Mouse (Mus musculus) limb, embryonic 14.5 days (tissue): Measurements from ENCODE around the gene Mlec. TPM values are rescaled to one million over a fixed set of nuclear protein-coding genes. Genes with fewer than 3 reads are reported as not detected.

Experiments
- ATAC-seq: fragments of 200-750 bp; cut with Nextera tagmentation; 2 replicates; pipeline ENCODE4 v1.8.0; 2017; ENCODE audit warnings: low read depth, moderate number of reproducible peaks, moderate TSS enrichment; ENCODE audit not compliant: low FRiP score
- DNase-seq: peaks from one replicate; pipeline ENCODE4 v3.0.0-alpha.2; 2015; ENCODE audit warnings: low spot score
- H3K27ac ChIP-seq: fragments of 300-500 bp; sonication (generic); replicated peaks from 2 replicates; pipeline ENCODE4 v1.5.1; 2014; ENCODE audit warnings: low read depth, mild to moderate bottlenecking, low read length, moderate library complexity, mixed read lengths
- H3K27me3 ChIP-seq: fragments of 300-500 bp; sonication (generic); 2 replicates; pipeline ENCODE4 v1.6.1; 2014; ENCODE audit warnings: low read length, mixed read lengths; ENCODE audit not compliant: control insufficient read depth, insufficient read depth
- H3K36me3 ChIP-seq: fragments of 300-500 bp; sonication (generic); 2 replicates; pipeline ENCODE4 v1.6.1; 2014; ENCODE audit warnings: mild to moderate bottlenecking, low read length, moderate library complexity, mixed read lengths; ENCODE audit not compliant: control insufficient read depth, insufficient read depth
- H3K4me1 ChIP-seq: fragments of 300-500 bp; sonication (generic); 2 replicates; pipeline ENCODE4 v1.6.1; 2014; ENCODE audit warnings: antibody characterized with exemption, low read length, mixed read lengths; ENCODE audit not compliant: control insufficient read depth, insufficient read depth
- H3K4me2 ChIP-seq: fragments of 300-500 bp; sonication (generic); replicated peaks from 2 replicates; pipeline ENCODE4 v1.6.1; 2014; ENCODE audit warnings: low read depth, mild to moderate bottlenecking, low read length, moderate library complexity; ENCODE audit not compliant: severe bottlenecking
- H3K4me3 ChIP-seq: fragments of 300-500 bp; sonication (generic); replicated peaks from 2 replicates; pipeline ENCODE4 v1.5.1; 2014; ENCODE audit warnings: low read length
- H3K9ac ChIP-seq: fragments of 300-500 bp; sonication (generic); 2 replicates; pipeline ENCODE4 v1.6.1; 2014; ENCODE audit warnings: mild to moderate bottlenecking, low read depth, low read length, moderate library complexity; ENCODE audit not compliant: severe bottlenecking
- H3K9me3 ChIP-seq: fragments of 300-500 bp; sonication (generic); 2 replicates; pipeline ENCODE4 v1.6.1; 2016; ENCODE audit warnings: low read length; ENCODE audit not compliant: control insufficient read depth
- POLR2A ChIP-seq: fragments of 200-500 bp; IDR thresholded peaks from 2 replicates; pipeline ENCODE4 v1.8.0; 2012; ENCODE audit warnings: inconsistent platforms, mild to moderate bottlenecking, moderate library complexity, borderline replicate concordance; ENCODE audit not compliant: insufficient read depth, insufficient read length; ENCODE audit errors: extremely low read depth
- WGBS: fragments of 180-500 bp; shearing (Covaris S2); extraction: QIAGEN DNeasy Blood & Tissue Kit; methylation state at CpG from one replicate; pipeline ENCODE4 v1.1.7; 2014; 5-methylcytosine and 5-hydroxymethylcytosine counted together
- polyA plus RNA-seq, 2 experiments: library from polyadenylated mRNA; depleted of rRNA in 1 of 2; stranded (reverse) in 1 of 2; unstranded in 1 of 2; fragments of >200 nt; fragmentation: Nextera tagmentation in 1 of 2; extraction: Ambion mirVana in 1 of 2; gene quantifications; 2 replicates each; pipeline versions ENCODE4 v1.2.1 to v1.2.3; 2012 to 2014

Gene Mlec
- polyA plus RNA-seq (2012; rRNA removed) (182 and 215 TPM in 2 replicates), polyA plus RNA-seq (2014; fragmentation: Nextera tagmentation; extraction: Ambion mirVana) (73.7 and 77.8 TPM in 2 replicates)

- peak; percentile 96 for ATAC-seq
- WGBS = under 1% methylated on average over 60 of the region's 78 CpGs
- Histone ChIP-seq H3K4me2 (peak within 1 kb of the TSS; percentile 69), H3K36me3 (peaks cover 10% of the 10 kb centered on the region; the same call in 1 of the 2 replicates), H3K27ac (peak within 1 kb of the TSS; percentile 95), H3K9me3 (no peaks in the 10 kb centered on the region), H3K9ac (peak within 1 kb of the TSS; percentile 96), H3K4me3 (peak within 1 kb of the TSS; percentile 99), H3K4me1 (peaks cover 38% of the 10 kb centered on the region), H3K27me3 (no peaks in the 10 kb centered on the region)
- TF ChIP-seq POLR2A = peak; percentile 88; the same call in 1 of the 2 replicates
- DNase-seq = peak; percentile 98
Observed at GRCm38 (mm10) chr5:115158040-115158983, at the start of gene Mlec. Gene Mlec (minus strand): TSS chr5:115158179.

GRCm38 (mm10) chr5:115207244-115207643 lies 49.3 kb upstream of the Mlec start:
- Histone ChIP-seq H3K9me3 (no peaks in the 10 kb centered on the region), H3K27ac (no peak overlapping the region), H3K4me2 (no peak overlapping the region), H3K4me1 (peaks cover 16% of the 10 kb centered on the region), H3K4me3 (no peak overlapping the region), H3K9ac (no peak overlapping the region), H3K36me3 (no peaks in the 10 kb centered on the region), H3K27me3 (peaks cover 4% of the 10 kb centered on the region; the same call in 1 of the 2 replicates)
- WGBS = 60% methylated on average over 5 of the region's 5 CpGs
- DNase-seq = no peak
- no peak for TF ChIP-seq POLR2A
- ATAC-seq = no peak

- no peak for DNase-seq
- H3K4me3 ChIP-seq = peak overlapping the region; percentile 30
- H3K27ac ChIP-seq = no peak overlapping the region
- 0 out of 2 replicates have a peak, but pooled peaks have one; percentile 4 for TF ChIP-seq POLR2A
- H3K9me3 ChIP-seq = no peaks in the 10 kb centered on the region
- peak; percentile 78 for ATAC-seq
- 1% methylated on average over 31 of the region's 31 CpGs for WGBS
- peaks cover 4% of the 10 kb centered on the region; the same call in 1 of the 2 replicates for H3K27me3 ChIP-seq
- H3K4me1 ChIP-seq = peaks cover 16% of the 10 kb centered on the region
- peak overlapping the region; percentile 70 for H3K4me2 ChIP-seq
- peak overlapping the region; percentile 48 for H3K9ac ChIP-seq
- no peaks in the 10 kb centered on the region for H3K36me3 ChIP-seq
Observed at GRCm38 (mm10) chr5:115204562-115205311, 46.8 kb upstream of the Mlec start.

GRCm38 (mm10) chr5:115203735-115204561 lies 46.0 kb upstream of the Mlec start:
- no peak for TF ChIP-seq POLR2A
- WGBS = 23% methylated on average over 23 of the region's 23 CpGs

More at GRCm38 (mm10) chr5:115203735-115204561, 46.0 kb upstream of the Mlec start:
- Histone ChIP-seq H3K36me3 (no peaks in the 10 kb centered on the region), H3K4me1 (peaks cover 16% of the 10 kb centered on the region), H3K9me3 (no peaks in the 10 kb centered on the region), H3K4me2 (peak overlapping the region; percentile 70), H3K4me3 (peak overlapping the region; percentile 30), H3K9ac (peak overlapping the region; percentile 48; the same call in 1 of the 2 replicates), H3K27ac (0 out of 2 replicates have a peak overlapping the region, but pooled peaks have one; percentile 9), H3K27me3 (peaks cover 4% of the 10 kb centered on the region; the same call in 1 of the 2 replicates)
- ATAC-seq (peak; percentile 44; the same call in 1 of the 2 replicates), DNase-seq (no peak)
